Mouse (Mus musculus) thymus, adult 2 months (tissue): ENCODE data around the gene Pcyt1a.

ENCODE experiments used
- CTCF ChIP-seq: fragments of 200-500 bp; IDR thresholded peaks from 2 replicates; pipeline ENCODE4 v1.5.1; 2012; ENCODE audit warnings: mild to moderate bottlenecking, control low read depth, low read length, moderate library complexity, borderline replicate concordance; ENCODE audit not compliant: control insufficient read depth, poor library complexity, insufficient read depth; ENCODE audit errors: extremely low read depth
- POLR2A ChIP-seq: fragments of 200-500 bp; IDR thresholded peaks from 2 replicates; pipeline ENCODE4 v1.6.1; 2012; ENCODE audit warnings: mild to moderate bottlenecking, low read length, control low read depth, moderate library complexity; ENCODE audit not compliant: control insufficient read depth, poor library complexity, insufficient read depth; ENCODE audit errors: extremely low read depth

GRCm38 (mm10) chr16:32486046-32486445, 55.3 kb downstream of the Pcyt1a start:
- TF ChIP-seq CTCF: no peak
- TF ChIP-seq POLR2A: no peak
